Comparison of ENCODE assay signal across 9 mouse cellular contexts in genomic region chr4:3419920-3420499, GRCm38 (mm10).
DNase-seq lines count a peak whose midpoint lies in the region; ATAC-seq and TF ChIP-seq lines count a peak whose summit lies in the region.
"Had no signal": no experiment of that assay in that cellular context is flagged by ENCODE, and none has a peak within 500 bp of the region (broad histone marks: within the 10 kb centered on the region; RNA-seq: fewer than 3 reads in every experiment).

No protein-coding gene starts in this region.

- no peak overlapping the region for H3K4me3 ChIP-seq in hindbrain, embryonic 11.5 days (ENCODE audit: low read depth, low read length)
- H3K4me3 ChIP-seq in hindbrain, embryonic 12.5 days: no peak overlapping the region
- no peak overlapping the region for H3K4me3 ChIP-seq in ES-E14 (ENCODE audit: insufficient read depth in 1 of 2, low read depth in 1 of 2, low read length in 2 of 2, poor library complexity in 1 of 2, severe bottlenecking in 1 of 2)
- no peak overlapping the region for H3K4me3 ChIP-seq in neural tube, embryonic 11.5 days (ENCODE audit: low read depth, low read length)
- no peak overlapping the region for H3K4me3 ChIP-seq in forebrain, embryonic 16.5 days (replicated peaks; ENCODE audit: low read length)
- H3K4me3 ChIP-seq: embryonic facial prominence, embryonic 12.5 days had no signal

- WGBS in hindbrain, embryonic 11.5 days: 34% methylated on average over 3 of the region's 3 CpGs
- WGBS in hindbrain, embryonic 12.5 days: 44% methylated on average over 3 of the region's 3 CpGs
- 33% methylated on average over 3 of the region's 3 CpGs for WGBS in neural tube, embryonic 11.5 days
- WGBS in forebrain, embryonic 16.5 days: 38% methylated on average over 3 of the region's 3 CpGs

- no peaks in the 10 kb centered on the region for H3K36me3 ChIP-seq in hindbrain, embryonic 11.5 days (ENCODE audit: control insufficient read depth, insufficient read depth, low read length)
- H3K36me3 ChIP-seq in hindbrain, embryonic 12.5 days: no peaks in the 10 kb centered on the region
- no peaks in the 10 kb centered on the region for H3K36me3 ChIP-seq in ES-E14 (ENCODE audit: control insufficient read depth, insufficient read depth, low read length, poor library complexity, severe bottlenecking)
- no peaks in the 10 kb centered on the region for H3K36me3 ChIP-seq in neural tube, embryonic 11.5 days (ENCODE audit: control insufficient read depth, insufficient read depth, low read length)
- no peaks in the 10 kb centered on the region for H3K36me3 ChIP-seq in forebrain, embryonic 16.5 days (ENCODE audit: control insufficient read depth, insufficient read depth)
- H3K36me3 ChIP-seq: embryonic facial prominence, embryonic 12.5 days had no signal

- H3K9me3 ChIP-seq in hindbrain, embryonic 11.5 days (ENCODE audit: control insufficient read depth, low read length): no peaks in the 10 kb centered on the region
- peaks cover 11% of the 10 kb centered on the region; the same call in 1 of the 2 replicates for H3K9me3 ChIP-seq in hindbrain, embryonic 12.5 days (replicated peaks)
- H3K9me3 ChIP-seq in ES-E14 (ENCODE audit: control insufficient read depth, insufficient read depth, low read depth, low read length): no peaks in the 10 kb centered on the region
- H3K9me3 ChIP-seq in neural tube, embryonic 11.5 days (ENCODE audit: control insufficient read depth, low read length): no peaks in the 10 kb centered on the region
- peaks cover 4% of the 10 kb centered on the region; the same call in 1 of the 2 replicates for H3K9me3 ChIP-seq in forebrain, embryonic 16.5 days (ENCODE audit: control insufficient read depth, low read length)

- no peak overlapping the region for H3K9ac ChIP-seq in hindbrain, embryonic 11.5 days (ENCODE audit: low read depth, low read length)
- no peak overlapping the region for H3K9ac ChIP-seq in hindbrain, embryonic 12.5 days
- no peak overlapping the region for H3K9ac ChIP-seq in ES-E14 (ENCODE audit: insufficient read depth, low read depth, low read length, poor library complexity, severe bottlenecking)
- no peak overlapping the region for H3K9ac ChIP-seq in neural tube, embryonic 11.5 days (ENCODE audit: low read length)
- H3K9ac ChIP-seq in forebrain, embryonic 16.5 days (replicated peaks; ENCODE audit: low read depth, low read length): no peak overlapping the region
- H3K9ac ChIP-seq: embryonic facial prominence, embryonic 12.5 days had no signal

- no peak overlapping the region for H3K4me2 ChIP-seq in hindbrain, embryonic 11.5 days (replicated peaks; ENCODE audit: low read depth, low read length)
- H3K4me2 ChIP-seq in hindbrain, embryonic 12.5 days (replicated peaks): no peak overlapping the region
- H3K4me2 ChIP-seq in neural tube, embryonic 11.5 days (ENCODE audit: low read depth): no peak overlapping the region
- no peak overlapping the region for H3K4me2 ChIP-seq in forebrain, embryonic 16.5 days (ENCODE audit: low read length)
- H3K4me2 ChIP-seq: embryonic facial prominence, embryonic 12.5 days had no signal

- ATAC-seq in hindbrain, embryonic 11.5 days (ENCODE audit: low FRiP score): no peak
- ATAC-seq in hindbrain, embryonic 12.5 days (ENCODE audit: low FRiP score): no peak
- no peak for ATAC-seq in neural tube, embryonic 11.5 days (ENCODE audit: insufficient read depth, low FRiP score, low TSS enrichment)
- no peak for ATAC-seq in forebrain, embryonic 16.5 days

- no peaks in the 10 kb centered on the region for H3K27me3 ChIP-seq in hindbrain, embryonic 11.5 days (ENCODE audit: control insufficient read depth, insufficient read depth, low read length)
- no peaks in the 10 kb centered on the region for H3K27me3 ChIP-seq in hindbrain, embryonic 12.5 days
- no peaks in the 10 kb centered on the region for H3K27me3 ChIP-seq in neural tube, embryonic 11.5 days (ENCODE audit: control insufficient read depth, insufficient read depth, low read length)
- no peaks in the 10 kb centered on the region for H3K27me3 ChIP-seq in forebrain, embryonic 16.5 days (replicated peaks; ENCODE audit: control insufficient read depth, insufficient read depth, low read length)
- H3K27me3 ChIP-seq: embryonic facial prominence, embryonic 12.5 days had no signal

- H3K27ac ChIP-seq in hindbrain, embryonic 11.5 days (ENCODE audit: low read depth, low read length): no peak overlapping the region
- H3K27ac ChIP-seq in hindbrain, embryonic 12.5 days: no peak overlapping the region
- no peak overlapping the region for H3K27ac ChIP-seq in ES-E14 (ENCODE audit: insufficient read depth, low read depth, low read length, poor library complexity, severe bottlenecking)
- H3K27ac ChIP-seq in neural tube, embryonic 11.5 days (ENCODE audit: low read depth, low read length): no peak overlapping the region
- H3K27ac ChIP-seq in forebrain, embryonic 16.5 days (ENCODE audit: low read length): no peak overlapping the region
- H3K27ac ChIP-seq: embryonic facial prominence, embryonic 12.5 days had no signal

- DNase-seq in hindbrain, embryonic 11.5 days (ENCODE audit: low spot score): peak; percentile 5
- peak; percentile 72 for DNase-seq in ES-E14 (ENCODE audit: low read depth, low spot score)
- peak; percentile 36 for DNase-seq in c-Kit-positive CD71-positive TER-119-negative erythroid progenitor cells, embryonic 14.5 days (ENCODE audit: low read depth)
- DNase-seq in hindlimb bud, embryonic 11.5 days (ENCODE audit: extremely low spot score, low read depth, low spot score): peak; percentile 37
- peak; percentile 40 to 57 for DNase-seq in left cerebral cortex, adult 18-20 months (ENCODE audit: low spot score in 2 of 2)
- peak; percentile 35 for DNase-seq in neural tube, embryonic 11.5 days (ENCODE audit: low spot score)

- H3K4me1 ChIP-seq in hindbrain, embryonic 11.5 days (replicated peaks; ENCODE audit: control insufficient read depth, insufficient read depth, low read length): no peaks in the 10 kb centered on the region
- no peaks in the 10 kb centered on the region for H3K4me1 ChIP-seq in hindbrain, embryonic 12.5 days
- no peaks in the 10 kb centered on the region for H3K4me1 ChIP-seq in ES-E14 (ENCODE audit: control insufficient read depth in 2 of 2, insufficient read depth in 2 of 2, low read length in 2 of 2, poor library complexity in 1 of 2)
- H3K4me1 ChIP-seq in neural tube, embryonic 11.5 days (ENCODE audit: control insufficient read depth, insufficient read depth, low read length): no peaks in the 10 kb centered on the region
- H3K4me1 ChIP-seq in forebrain, embryonic 16.5 days (replicated peaks; ENCODE audit: control insufficient read depth, insufficient read depth, low read length): no peaks in the 10 kb centered on the region
- H3K4me1 ChIP-seq: embryonic facial prominence, embryonic 12.5 days had no signal

- in situ Hi-C loops in ES-E14 (cut with MboI; ENCODE audit: low sequenced_read_pairs in 2 of 2, unreplicated experiment in 2 of 2): no loop called here

TF ChIP-seq in ES-E14, 5 proteins besides CTCF, POLR2A, EP300 and RAD21:
- no peak for TF ChIP-seq MAFK (IDR thresholded peaks at IDR 0.05; ENCODE audit: insufficient read depth, low read depth, low read length)
- peak; percentile 91 for TF ChIP-seq ZC3H11A (IDR thresholded peaks at IDR 0.05; ENCODE audit: borderline replicate concordance, low read depth, low read length)
- peak; percentile 89 for TF ChIP-seq ZNF384 (IDR thresholded peaks at IDR 0.05; ENCODE audit: low read depth, low read length)

Comparison
In these comparisons a context has a peak if more than half of its experiments do, and no peak if none do; other contexts are left out.
1. DNase-seq: peak in every context shown above with its lines; median percentile 72 in ES-E14; 48 in left cerebral cortex, adult 18-20 months; 37 in hindlimb bud, embryonic 11.5 days; 36 in c-Kit-positive CD71-positive TER-119-negative erythroid progenitor cells, embryonic 14.5 days; 35 in neural tube, embryonic 11.5 days; 5 in hindbrain, embryonic 11.5 days.